Mouse (Mus musculus) intestine, embryonic 14.5 days (tissue): ENCODE results near the gene Apol7e. TPM values are rescaled to one million over a fixed set of nuclear protein-coding genes. Genes with fewer than 3 reads are reported as not detected.

ENCODE experiments used
- ATAC-seq: fragments of 200-750 bp; cut with Nextera tagmentation; replicated peaks from 2 replicates; pipeline ENCODE4 v1.8.0; 2017; ENCODE audit warnings: low read depth, moderate number of reproducible peaks, moderate TSS enrichment, moderate library complexity; ENCODE audit not compliant: low FRiP score, low TSS enrichment
- DNase-seq: peaks from one replicate; pipeline ENCODE4 v3.0.0-alpha.2; 2018; ENCODE audit warnings: low spot score
- H3K27ac ChIP-seq: fragments of 300-500 bp; sonication (generic); 2 replicates; pipeline ENCODE4 v1.5.1; 2014; ENCODE audit warnings: low read depth, mild to moderate bottlenecking, control low read depth
- H3K27me3 ChIP-seq: fragments of 300-500 bp; sonication (generic); replicated peaks from 2 replicates; pipeline ENCODE4 v1.6.1; 2014; ENCODE audit warnings: low read length, control low read depth; ENCODE audit not compliant: control insufficient read depth, insufficient read depth
- H3K36me3 ChIP-seq: fragments of 300-500 bp; sonication (generic); 2 replicates; pipeline ENCODE4 v1.6.1; 2014; ENCODE audit warnings: low read length, control low read depth; ENCODE audit not compliant: control insufficient read depth, insufficient read depth
- H3K4me1 ChIP-seq: fragments of 300-500 bp; sonication (generic); replicated peaks from 2 replicates; pipeline ENCODE4 v1.6.1; 2014; ENCODE audit warnings: low read length, control low read depth, mixed read lengths; ENCODE audit not compliant: control insufficient read depth, insufficient read depth
- H3K4me2 ChIP-seq: fragments of 300-500 bp; sonication (generic); 2 replicates; pipeline ENCODE4 v1.6.1; 2014; ENCODE audit warnings: low read length
- H3K4me3 ChIP-seq: fragments of 300-500 bp; sonication (generic); 2 replicates; pipeline ENCODE4 v1.5.1; 2014; ENCODE audit warnings: low read depth, low read length, control low read depth, mixed read lengths
- H3K9ac ChIP-seq: fragments of 300-500 bp; sonication (generic); 2 replicates; pipeline ENCODE4 v1.6.1; 2014; ENCODE audit warnings: mild to moderate bottlenecking, low read length
- H3K9me3 ChIP-seq: fragments of 300-500 bp; sonication (generic); 2 replicates; pipeline ENCODE4 v1.6.1; 2016; ENCODE audit warnings: low read length, control low read depth; ENCODE audit not compliant: control insufficient read depth
- WGBS: fragments of 180-500 bp; shearing (Covaris S2); extraction: QIAGEN DNeasy Blood & Tissue Kit; methylation state at CpG from one replicate; pipeline ENCODE4 v1.1.7; 2014; 5-methylcytosine and 5-hydroxymethylcytosine counted together
- polyA plus RNA-seq: library from polyadenylated mRNA; unstranded; fragments of >200 nt; fragmentation: Nextera tagmentation; extraction: Ambion mirVana; gene quantifications from 2 replicates; pipeline ENCODE4 v1.2.1, GENCODE M21; 2014

Gene Apol7e
- polyA plus RNA-seq, 1 experiment from 2014 or later, result 0.46 TPM

DNA sequence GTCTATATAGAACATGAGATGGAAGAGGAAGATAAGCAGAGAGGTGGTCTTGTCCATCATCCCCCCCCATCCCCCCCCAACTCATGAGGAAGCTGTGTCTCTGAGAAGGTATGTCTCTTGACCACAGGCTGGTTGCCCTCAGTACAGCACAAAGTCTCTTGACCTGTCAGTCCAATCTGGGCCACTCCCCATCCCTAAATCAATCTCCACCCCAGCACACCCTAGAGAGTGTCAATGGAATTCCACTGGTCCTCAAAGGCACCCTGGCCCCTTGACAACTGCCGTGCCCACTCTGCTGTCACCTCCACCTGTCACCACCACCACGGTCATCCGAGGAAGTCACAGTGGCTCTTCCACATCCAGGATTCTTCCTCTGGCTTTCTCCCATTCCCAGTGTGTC is 49.8 kb downstream of the Apol7e start:
- Histone ChIP-seq H3K36me3 (no peaks in the 10 kb centered on the region), H3K9me3 (no peaks in the 10 kb centered on the region), H3K4me1 (no peaks in the 10 kb centered on the region), H3K27me3 (no peaks in the 10 kb centered on the region), H3K4me3 (no peak overlapping the region), H3K4me2 (no peak overlapping the region), H3K27ac (no peak overlapping the region), H3K9ac (no peak overlapping the region)
- DNase-seq, result no peak
- 81% methylated on average over 3 of the region's 3 CpGs for WGBS
- no peak for ATAC-seq

- H3K36me3 ChIP-seq, result no peaks in the 10 kb centered on the region
- no peak overlapping the region for H3K4me2 ChIP-seq
- no peak for DNase-seq
- H3K27me3 ChIP-seq, result no peaks in the 10 kb centered on the region
- H3K9me3 ChIP-seq, result no peaks in the 10 kb centered on the region
- H3K27ac ChIP-seq, result no peak overlapping the region
- no peaks in the 10 kb centered on the region for H3K4me1 ChIP-seq
- WGBS, result 90% methylated on average over 10 of the region's 10 CpGs
- no peak for ATAC-seq
- no peak overlapping the region for H3K9ac ChIP-seq
- no peak overlapping the region for H3K4me3 ChIP-seq
Observed at GRCm38 (mm10) chr15:77749717-77750116, 51.1 kb downstream of the Apol7e start.

DNA sequence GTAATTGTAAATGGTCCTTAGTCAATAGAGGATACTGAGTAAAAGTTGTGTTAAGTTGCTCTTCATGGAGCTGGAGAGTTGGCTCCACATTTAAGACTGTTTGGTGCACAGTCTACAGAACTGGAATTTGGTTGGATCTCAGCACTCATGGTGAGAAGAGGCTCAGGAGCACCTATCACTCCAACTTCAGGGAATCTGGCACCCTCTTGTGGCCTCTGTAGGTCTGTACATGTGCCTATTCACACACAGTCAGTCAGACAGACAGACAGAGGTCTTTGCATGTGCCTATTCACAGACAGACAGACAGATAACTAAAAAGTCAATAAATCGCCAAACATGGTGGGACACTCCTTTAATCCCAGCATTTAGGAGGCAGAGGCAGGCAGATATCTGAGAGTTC is 51.8 kb downstream of the Apol7e start:
- Histone ChIP-seq H3K27ac (no peak overlapping the region), H3K4me2 (no peak overlapping the region), H3K9me3 (no peaks in the 10 kb centered on the region), H3K27me3 (no peaks in the 10 kb centered on the region), H3K4me1 (no peaks in the 10 kb centered on the region), H3K9ac (no peak overlapping the region), H3K36me3 (no peaks in the 10 kb centered on the region), H3K4me3 (no peak overlapping the region)
- WGBS, result 18% methylated on average over 1 of the region's 1 CpGs
- ATAC-seq, result no peak; the same call in 1 of the 2 replicates
- no peak for DNase-seq

GRCm38 (mm10) chr15:77752443-77752842 is 53.8 kb downstream of the Apol7e start:
- Histone ChIP-seq H3K9me3 (no peaks in the 10 kb centered on the region), H3K27ac (no peak overlapping the region), H3K9ac (no peak overlapping the region), H3K27me3 (no peaks in the 10 kb centered on the region), H3K4me1 (no peaks in the 10 kb centered on the region), H3K4me3 (no peak overlapping the region), H3K4me2 (no peak overlapping the region), H3K36me3 (no peaks in the 10 kb centered on the region)
- DNase-seq (no peak), ATAC-seq (no peak)
- WGBS, result 56% methylated on average over 11 of the region's 11 CpGs

DNA sequence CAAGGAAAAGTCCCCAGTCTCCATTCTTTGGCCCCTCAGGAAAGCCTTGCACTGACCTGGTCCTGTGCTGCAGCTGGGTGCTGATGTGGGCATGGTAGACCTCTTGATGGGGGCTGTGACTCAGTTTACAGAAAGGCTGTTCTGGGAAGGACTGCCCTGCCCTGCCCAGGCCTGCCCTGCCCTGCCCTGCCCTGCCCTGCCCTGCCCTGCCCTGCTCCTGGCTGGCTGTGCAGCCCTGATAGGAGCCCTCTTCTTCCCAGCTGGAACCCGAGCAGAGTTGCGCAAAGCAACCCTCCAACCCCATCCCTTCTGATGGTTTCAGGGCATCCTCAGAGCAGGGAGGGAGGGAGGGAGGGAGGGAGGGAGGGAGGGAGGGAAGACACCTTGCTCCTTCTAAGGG is 56.5 kb downstream of the Apol7e start:
- H3K4me3 ChIP-seq, result no peak overlapping the region
- no peak overlapping the region for H3K9ac ChIP-seq
- no peak overlapping the region for H3K4me2 ChIP-seq
- H3K27ac ChIP-seq, result no peak overlapping the region
- 37% methylated on average over 2 of the region's 2 CpGs for WGBS
- no peaks in the 10 kb centered on the region for H3K4me1 ChIP-seq
- no peak for ATAC-seq
- no peaks in the 10 kb centered on the region for H3K9me3 ChIP-seq
- H3K27me3 ChIP-seq, result no peaks in the 10 kb centered on the region
- DNase-seq, result no peak
- H3K36me3 ChIP-seq, result peaks cover 1% of the 10 kb centered on the region; the same call in 1 of the 2 replicates

DNA sequence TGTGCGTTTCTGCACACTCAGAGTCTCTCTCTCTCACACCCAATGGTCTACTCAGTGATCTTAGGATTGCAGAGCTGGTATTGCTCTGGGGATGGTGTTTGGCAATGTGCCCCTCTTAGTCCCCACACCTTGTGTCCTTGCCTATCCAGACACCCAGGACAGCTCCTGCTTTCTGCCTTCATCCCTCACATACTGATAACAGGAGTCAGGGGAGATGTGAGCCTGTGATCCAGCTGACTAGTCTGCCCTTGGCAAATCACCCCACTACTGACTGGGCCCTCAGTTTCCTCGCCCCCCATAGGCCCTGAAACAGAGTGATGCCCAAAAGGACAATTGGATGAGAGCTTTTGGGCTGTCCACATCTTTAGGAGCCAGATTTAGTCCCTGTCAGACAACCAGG is 57.4 kb downstream of the Apol7e start:
- Histone ChIP-seq H3K4me2 (no peak overlapping the region), H3K27me3 (no peaks in the 10 kb centered on the region), H3K36me3 (peaks cover 11% of the 10 kb centered on the region), H3K27ac (no peak overlapping the region), H3K9me3 (no peaks in the 10 kb centered on the region), H3K9ac (no peak overlapping the region), H3K4me1 (no peaks in the 10 kb centered on the region), H3K4me3 (no peak overlapping the region)
- ATAC-seq, result no peak
- DNase-seq, result no peak
- 65% methylated on average over 2 of the region's 2 CpGs for WGBS

- ATAC-seq (no peak), DNase-seq (peak; percentile 81)
- Histone ChIP-seq H3K4me1 (no peaks in the 10 kb centered on the region), H3K27me3 (no peaks in the 10 kb centered on the region), H3K4me2 (no peak within 1 kb of the TSS), H3K36me3 (peaks cover 18% of the 10 kb centered on the region), H3K9me3 (no peaks in the 10 kb centered on the region), H3K9ac (no peak within 1 kb of the TSS), H3K4me3 (no peak within 1 kb of the TSS), H3K27ac (no peak within 1 kb of the TSS)
- WGBS, result 13% methylated on average over 9 of the region's 9 CpGs
Observed at GRCm38 (mm10) chr15:77756848-77757247, 58.2 kb downstream of the Apol7e start, which contains the start of gene Apol8. TSS of gene Apol8 (minus strand) at chr15:77757003.

GRCm38 (mm10) chr15:77757586-77758226 is 59.0 kb downstream of the Apol7e start:
- H3K27me3 ChIP-seq, result no peaks in the 10 kb centered on the region

DNA sequence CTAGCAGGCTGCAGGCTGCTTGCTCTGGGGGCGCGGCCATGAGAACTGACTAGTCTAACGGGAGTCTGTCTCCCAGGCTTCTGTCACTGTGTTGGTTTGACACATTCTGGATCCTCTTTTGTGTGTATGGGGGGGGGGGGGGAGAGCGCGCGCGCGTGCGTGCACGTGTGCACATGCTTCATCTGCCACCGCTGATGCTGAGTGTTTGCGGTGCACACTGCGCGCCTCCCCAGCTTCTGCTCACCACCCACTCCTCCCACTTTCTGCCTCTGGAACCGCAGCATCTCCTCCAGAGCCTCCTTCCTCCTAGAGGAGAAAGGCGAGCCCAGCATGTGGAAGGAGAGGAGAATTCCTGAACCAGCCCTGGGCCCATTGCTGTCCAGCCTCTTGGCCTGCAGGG is 61.4 kb downstream of the Apol7e start:
- 92% methylated on average over 16 of the region's 16 CpGs for WGBS
- Histone ChIP-seq H3K9me3 (no peaks in the 10 kb centered on the region), H3K4me3 (no peak overlapping the region), H3K27me3 (no peaks in the 10 kb centered on the region), H3K4me2 (no peak overlapping the region), H3K9ac (no peak overlapping the region), H3K36me3 (peaks cover 50% of the 10 kb centered on the region), H3K4me1 (no peaks in the 10 kb centered on the region), H3K27ac (no peak overlapping the region)
- DNase-seq (no peak), ATAC-seq (no peak)

More at GRCm38 (mm10) chr15:77757586-77758226, 59.0 kb downstream of the Apol7e start:
- Histone ChIP-seq H3K9ac (no peak overlapping the region), H3K4me2 (no peak overlapping the region), H3K4me1 (no peaks in the 10 kb centered on the region), H3K4me3 (no peak overlapping the region), H3K27ac (no peak overlapping the region), H3K9me3 (no peaks in the 10 kb centered on the region), H3K36me3 (peaks cover 27% of the 10 kb centered on the region)
- no peak for DNase-seq
- ATAC-seq, result no peak
- 87% methylated on average over 4 of the region's 4 CpGs for WGBS
